Mouse (Mus musculus) gastrocnemius, adult 18-20 months (tissue): ENCODE data around the gene Meaf6. TPM values are rescaled to one million over a fixed set of nuclear protein-coding genes. Genes with fewer than 3 reads are reported as not detected.
A peak's percentile ranks its signal among the peaks of the same experiment; 100 is the strongest.

Experiments
- DNase-seq: peaks from one replicate; pipeline ENCODE4 v3.0.0; 2021; ENCODE audit warnings: low spot score
- total RNA-seq, 2 experiments: library from RNA; stranded (reverse); gene quantifications; 2 replicates each; pipeline ENCODE4 v1.2.3; 2021

Gene Meaf6
- total RNA-seq, 2 experiments from 2014 or later: 11.6 TPM

GRCm38 (mm10) chr4:125138321-125138720 lies 53.4 kb downstream of the Meaf6 start:
- DNase-seq: no peak

GRCm38 (mm10) chr4:125144211-125144610 lies 59.3 kb downstream of the Meaf6 start:
- no peak for DNase-seq

- no peak for DNase-seq
Observed at GRCm38 (mm10) chr4:125144627-125145026, 59.7 kb downstream of the Meaf6 start.

- peak; percentile 57 for DNase-seq
Observed at GRCm38 (mm10) chr4:125145213-125145612, 60.3 kb downstream of the Meaf6 start.

- DNase-seq: no peak
Observed at GRCm38 (mm10) chr4:125147970-125148369, 63.0 kb downstream of the Meaf6 start.

- DNase-seq: peak; percentile 12
Observed at GRCm38 (mm10) chr4:125149460-125149859, 64.5 kb downstream of the Meaf6 start.

- no peak for DNase-seq
Observed at GRCm38 (mm10) chr4:125152469-125152868, 67.5 kb downstream of the Meaf6 start.

- DNase-seq: no peak
Observed at GRCm38 (mm10) chr4:125153659-125154241, 68.8 kb downstream of the Meaf6 start.

- DNase-seq: no peak
Observed at GRCm38 (mm10) chr4:125155646-125156045, 70.7 kb downstream of the Meaf6 start.

GRCm38 (mm10) chr4:125157322-125157721 lies 72.4 kb downstream of the Meaf6 start:
- no peak for DNase-seq

GRCm38 (mm10) chr4:125158081-125158480 lies 73.1 kb downstream of the Meaf6 start:
- no peak for DNase-seq

- DNase-seq: no peak
Observed at GRCm38 (mm10) chr4:125158581-125159317, 73.8 kb downstream of the Meaf6 start.

- DNase-seq: peak; percentile 77
Observed at GRCm38 (mm10) chr4:125160320-125160950, 75.5 kb downstream of the Meaf6 start.

- no peak for DNase-seq
Observed at GRCm38 (mm10) chr4:125160951-125161331, 76.0 kb downstream of the Meaf6 start.

- DNase-seq: no peak
Observed at GRCm38 (mm10) chr4:125161392-125161791, 76.5 kb downstream of the Meaf6 start.

- DNase-seq: no peak
Observed at GRCm38 (mm10) chr4:125162701-125163100, 77.8 kb downstream of the Meaf6 start.

Other genes starting within 250 kb of the Meaf6 start
- 10 to 100 TPM; 10.4 to 11.9 TPM for gene Yrdc, start 234.5 kb upstream of the Meaf6 start, total RNA-seq
- gene 1110065P20Rik, start 233.9 kb upstream of the Meaf6 start, total RNA-seq: 10 to 100 TPM; 19.7 to 23.0 TPM
- gene Maneal, start 223.0 kb upstream of the Meaf6 start, total RNA-seq: under 1 TPM; 0.23 to 0.52 TPM
- gene Epha10, start 204.2 kb upstream of the Meaf6 start, total RNA-seq: not detected
- 1 to 10 TPM; 6.2 to 6.5 TPM for gene 9930104L06Rik, start 148.1 kb upstream of the Meaf6 start, total RNA-seq
- gene Cdca8, start 145.8 kb upstream of the Meaf6 start, total RNA-seq: under 1 TPM in 1 of 2 experiments, not detected in 1; 0.62 TPM
- under 1 TPM; 0.23 to 0.59 TPM for gene Rspo1, start 98.7 kb upstream of the Meaf6 start, total RNA-seq
- 10 to 100 TPM; 30.8 to 31.1 TPM for gene Gnl2, start 68.5 kb upstream of the Meaf6 start, total RNA-seq
- gene Dnali1, start 19.4 kb upstream of the Meaf6 start, total RNA-seq: not detected
- 1 to 10 TPM; 4.8 TPM for gene Snip1, start 18.5 kb upstream of the Meaf6 start, total RNA-seq
- 1 to 10 TPM; 2.8 to 3.0 TPM for gene Zc3h12a, start 42.7 kb downstream of the Meaf6 start, total RNA-seq